Mouse (Mus musculus) heart, postnatal 25 days (tissue): ENCODE results near the gene Ptpre. TPM values are rescaled to one million over a fixed set of nuclear protein-coding genes. Genes with fewer than 3 reads are reported as not detected.
"Not testable (repeated sequence)": the region's sequence is repeated elsewhere in the genome, so short reads cannot be mapped to it uniquely, and the experiment has no call there.

Experiments used
- DNase-seq: peaks from one replicate; pipeline ENCODE4 v3.0.0; 2022; ENCODE audit warnings: low spot score
- intact Hi-C: fragments of 180-260 bp; cut with DNase I; formaldehyde crosslinking; loops from one replicate; pipeline ENCODE4 v1.15.1; 2025
- total RNA-seq, 2 experiments: library from RNA; stranded (reverse); gene quantifications; 2 replicates each; pipeline ENCODE4 v1.2.3; 2021

Gene Ptpre
- total RNA-seq = 1 to 10 TPM; 3.3 to 3.5 TPM

DNA sequence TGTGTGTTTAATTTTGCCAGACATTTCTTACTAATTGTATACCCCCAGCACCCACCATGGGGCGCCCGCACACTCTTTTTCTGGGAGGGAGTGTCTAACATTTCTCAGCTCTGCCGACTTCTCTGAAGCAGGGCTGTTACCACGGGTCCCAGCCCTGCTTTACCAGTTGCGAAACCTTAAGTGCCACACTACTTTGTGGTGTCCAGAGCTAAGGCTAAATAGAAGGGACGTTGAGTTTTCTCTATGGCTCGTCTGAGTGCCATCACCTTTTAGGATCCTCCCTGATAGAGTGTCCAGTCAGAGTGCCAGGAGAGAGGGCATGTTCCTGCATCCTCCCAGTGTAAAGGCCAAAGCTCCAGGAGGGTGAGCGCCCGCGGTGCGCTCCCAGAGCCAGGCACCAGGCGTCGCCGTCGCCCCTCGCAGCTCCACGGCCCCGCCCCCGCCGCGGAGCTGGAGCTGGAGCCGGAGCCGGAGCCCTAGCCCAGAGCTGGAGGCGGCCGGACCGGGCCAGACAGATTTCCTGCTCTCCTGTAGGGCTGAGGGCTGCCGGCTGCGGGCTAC, at the start of gene Ptpre:
TSS of gene Ptpre (plus strand) at position 141 of the 561 bp plus-strand sequence.
- DNase-seq = peak; percentile 71

GRCm38 (mm10) chr7:135488214-135488810, 49.0 kb upstream of the Ptpre start:
- intact Hi-C loops = loop anchor here (5.0 kb wide), 1 partner anchor 1631 kb away; no protein-coding TSS in a partner anchor
- DNase-seq = no peak

More for the DNA sequence above, at the start of gene Ptpre:
- intact Hi-C loops = loop anchor here (1.0 to 5.0 kb wide), 2 partner anchors 95 to 200 kb away; no protein-coding TSS in a partner anchor

- intact Hi-C loops = loop anchor here (5.0 kb wide), 1 partner anchor 1633 kb away; no protein-coding TSS in a partner anchor
- no peak for DNase-seq
These were observed 47.4 kb upstream of the Ptpre start for GRCm38 (mm10) chr7:135489724-135490499.

DNA sequence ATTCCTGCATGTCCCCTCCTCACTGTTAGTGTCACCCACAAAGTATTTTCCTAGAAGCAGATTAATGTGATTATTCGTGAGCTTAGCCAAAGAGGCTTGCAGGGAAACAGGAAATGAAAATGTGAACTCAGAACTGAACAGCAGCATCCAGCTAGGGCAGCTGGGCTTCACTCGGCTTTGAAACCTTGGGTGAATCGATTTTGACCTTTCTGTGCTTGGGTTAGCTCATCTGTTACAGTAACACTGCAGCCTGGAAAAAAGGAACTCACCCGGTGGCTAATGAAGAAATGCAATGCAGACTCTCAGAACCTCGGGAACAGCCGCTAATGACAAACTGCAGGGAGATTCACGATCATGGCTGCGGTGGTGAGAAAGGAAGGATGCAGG, 46.8 kb upstream of the Ptpre start:
- DNase-seq = no peak
- intact Hi-C loops = no loop called here

DNA sequence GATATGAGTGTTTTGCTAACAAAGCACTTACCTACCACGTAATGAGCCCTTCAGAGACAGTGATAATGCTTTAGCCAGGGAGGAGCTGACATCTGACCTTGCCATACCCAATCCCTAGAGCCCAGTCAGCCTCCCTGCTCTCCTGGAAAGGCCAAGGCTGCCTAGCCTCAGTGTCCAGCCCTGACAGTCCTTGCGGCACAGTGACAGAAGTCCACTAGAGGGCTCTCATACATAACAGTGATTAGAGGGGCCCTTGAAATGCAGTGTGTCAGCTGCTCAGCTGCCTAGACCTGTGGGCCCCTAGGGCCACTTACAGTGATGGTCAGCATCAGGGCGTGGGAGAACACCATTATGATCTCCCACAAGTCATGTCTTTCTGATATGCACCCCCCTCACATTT, 42.0 kb upstream of the Ptpre start:
- no peak for DNase-seq
- intact Hi-C loops = loop anchor here (2.0 kb wide), 1 partner anchor 137 kb away; no protein-coding TSS in a partner anchor

- intact Hi-C loops = no loop called here
These were observed 38.6 kb upstream of the Ptpre start for GRCm38 (mm10) chr7:135498565-135499186.

GRCm38 (mm10) chr7:135499403-135499802, 37.9 kb upstream of the Ptpre start:
- intact Hi-C loops = no loop called here
- DNase-seq = no peak

More at GRCm38 (mm10) chr7:135498565-135499186, 38.6 kb upstream of the Ptpre start:
- no peak for DNase-seq

- DNase-seq = not testable (repeated sequence)
These were observed 30.8 kb upstream of the Ptpre start for GRCm38 (mm10) chr7:135506506-135506905.

DNA sequence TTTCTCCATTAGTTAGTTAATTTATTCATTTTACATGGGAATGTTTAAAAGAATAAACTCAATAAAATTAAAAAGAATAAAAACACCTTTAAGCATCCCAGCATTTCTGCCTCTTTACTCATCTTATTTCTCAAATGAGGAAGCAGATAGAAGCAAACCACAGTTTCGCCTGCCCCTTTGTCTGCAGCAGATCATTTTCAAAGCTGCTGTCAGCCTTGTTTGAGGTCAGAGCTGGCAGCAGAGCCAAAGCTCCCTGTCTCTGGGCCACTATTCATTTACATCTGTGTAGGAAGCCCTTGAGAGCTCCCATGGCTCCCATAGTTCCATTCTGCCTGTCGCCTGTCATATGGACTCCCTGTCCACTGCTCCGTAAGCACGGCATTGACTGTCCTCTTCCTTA, 28.7 kb upstream of the Ptpre start:
- DNase-seq = no peak
- intact Hi-C loops = no loop called here

More at GRCm38 (mm10) chr7:135506506-135506905, 30.8 kb upstream of the Ptpre start:
- intact Hi-C loops = not testable (repeated sequence)

GRCm38 (mm10) chr7:135509272-135509671, 28.0 kb upstream of the Ptpre start:
- no peak for DNase-seq
- intact Hi-C loops = no loop called here

DNA sequence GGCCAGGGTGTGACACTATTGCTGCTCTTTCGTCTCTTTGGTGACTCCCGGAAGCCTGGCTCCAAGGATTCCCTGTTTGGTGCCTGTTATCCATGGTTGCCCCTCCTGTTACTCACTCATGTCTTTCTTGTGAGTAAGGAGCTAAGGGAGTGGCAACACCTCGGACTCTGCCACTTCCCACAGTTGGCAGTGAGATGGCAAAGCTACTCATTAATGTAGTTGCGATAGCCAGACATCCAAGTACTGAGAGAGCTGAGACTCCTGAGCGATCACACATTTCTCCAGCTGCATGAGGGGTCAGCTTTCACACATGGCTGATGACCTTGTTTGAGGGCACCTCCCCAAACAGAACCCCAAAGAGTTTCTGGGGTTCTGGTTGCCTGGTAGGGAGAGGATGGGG, 26.9 kb upstream of the Ptpre start:
- intact Hi-C loops = no loop called here
- no peak for DNase-seq

- no peak for DNase-seq
- intact Hi-C loops = no loop called here
These were observed 25.6 kb upstream of the Ptpre start for GRCm38 (mm10) chr7:135511723-135512122.

- DNase-seq = no peak
- intact Hi-C loops = no loop called here
These were observed 20.1 kb upstream of the Ptpre start for GRCm38 (mm10) chr7:135517191-135517590.

DNA sequence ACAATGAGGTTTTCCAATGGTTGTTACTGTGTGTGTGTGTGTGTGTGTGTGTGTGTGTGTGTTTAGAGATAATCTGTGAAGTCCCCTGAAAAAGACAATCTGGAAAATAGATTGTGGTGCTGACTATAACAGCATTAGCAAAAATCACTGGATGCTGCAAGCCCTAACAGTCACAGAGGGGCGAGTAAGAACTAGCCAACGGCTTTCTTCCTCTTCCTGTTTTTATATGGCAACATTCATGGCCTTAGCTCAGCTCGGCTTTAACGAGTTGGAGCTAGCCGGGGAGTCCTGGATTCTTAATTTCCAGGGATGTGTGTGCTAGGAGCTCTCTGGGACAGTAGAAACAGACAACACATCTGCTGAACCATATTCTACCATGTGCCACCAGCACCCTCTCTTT, 17.0 kb upstream of the Ptpre start:
- intact Hi-C loops = no loop called here
- DNase-seq = no peak

- intact Hi-C loops = no loop called here
- no peak for DNase-seq
These were observed 15.3 kb upstream of the Ptpre start for GRCm38 (mm10) chr7:135521755-135522512.

DNA sequence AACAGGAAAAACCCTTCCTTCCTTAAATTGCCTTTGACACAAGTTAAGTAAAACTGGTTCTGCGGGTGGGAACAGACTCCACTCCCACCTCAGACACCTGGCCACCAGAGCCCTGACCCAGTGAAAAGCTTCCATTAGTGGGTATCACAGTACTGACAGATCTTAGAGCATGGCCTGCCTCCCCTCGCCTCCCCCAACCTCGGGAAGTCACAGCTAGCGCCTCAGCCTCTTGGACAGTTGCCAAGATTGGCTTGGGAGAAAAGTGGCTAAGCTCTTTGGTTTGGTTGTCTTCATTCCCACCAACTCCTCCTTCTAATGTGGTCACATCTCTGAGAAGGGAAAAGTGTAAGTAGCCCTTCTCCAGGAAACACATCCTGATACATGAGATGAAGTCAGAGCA, 13.3 kb upstream of the Ptpre start:
- no peak for DNase-seq
- intact Hi-C loops = no loop called here

GRCm38 (mm10) chr7:135524424-135524967, 12.8 kb upstream of the Ptpre start:
- no peak for DNase-seq
- intact Hi-C loops = no loop called here

- intact Hi-C loops = no loop called here
- DNase-seq = no peak
These were observed 10.6 kb upstream of the Ptpre start for GRCm38 (mm10) chr7:135526574-135527152.

DNA sequence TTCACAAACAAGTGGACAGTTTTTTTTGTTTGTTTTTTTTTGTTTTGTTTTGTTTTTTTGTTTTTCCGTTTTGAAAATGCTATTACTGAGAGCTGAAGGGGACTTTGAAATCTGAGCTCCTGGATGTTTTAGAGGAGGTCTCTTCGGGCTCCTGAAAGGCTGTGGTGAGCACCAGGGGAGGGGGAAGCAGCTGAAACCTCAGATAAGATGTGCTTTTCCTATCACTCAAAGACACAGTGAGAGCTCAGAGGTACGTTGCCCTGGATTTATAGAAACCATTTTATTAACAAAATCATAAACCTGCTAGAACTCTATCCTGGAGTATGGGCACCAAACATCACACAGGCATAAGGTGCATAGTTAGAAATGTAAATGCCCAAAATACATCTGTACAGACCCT, 10.1 kb upstream of the Ptpre start:
- intact Hi-C loops = no loop called here
- no peak for DNase-seq
